Mouse (Mus musculus) intestine, embryonic 14.5 days (tissue): ENCODE data around the gene Dennd1b. TPM values are rescaled to one million over a fixed set of nuclear protein-coding genes. Genes with fewer than 3 reads are reported as not detected.

Experiments
- ATAC-seq: fragments of 200-750 bp; cut with Nextera tagmentation; replicated peaks from 2 replicates; pipeline ENCODE4 v1.8.0; 2017; ENCODE audit warnings: low read depth, moderate number of reproducible peaks, moderate TSS enrichment, moderate library complexity; ENCODE audit not compliant: low FRiP score, low TSS enrichment
- DNase-seq: peaks from one replicate; pipeline ENCODE4 v3.0.0-alpha.2; 2018; ENCODE audit warnings: low spot score
- H3K27ac ChIP-seq: fragments of 300-500 bp; sonication (generic); 2 replicates; pipeline ENCODE4 v1.5.1; 2014; ENCODE audit warnings: low read depth, mild to moderate bottlenecking, control low read depth
- H3K27me3 ChIP-seq: fragments of 300-500 bp; sonication (generic); replicated peaks from 2 replicates; pipeline ENCODE4 v1.6.1; 2014; ENCODE audit warnings: low read length, control low read depth; ENCODE audit not compliant: control insufficient read depth, insufficient read depth
- H3K36me3 ChIP-seq: fragments of 300-500 bp; sonication (generic); 2 replicates; pipeline ENCODE4 v1.6.1; 2014; ENCODE audit warnings: low read length, control low read depth; ENCODE audit not compliant: control insufficient read depth, insufficient read depth
- H3K4me1 ChIP-seq: fragments of 300-500 bp; sonication (generic); replicated peaks from 2 replicates; pipeline ENCODE4 v1.6.1; 2014; ENCODE audit warnings: low read length, control low read depth, mixed read lengths; ENCODE audit not compliant: control insufficient read depth, insufficient read depth
- H3K4me2 ChIP-seq: fragments of 300-500 bp; sonication (generic); 2 replicates; pipeline ENCODE4 v1.6.1; 2014; ENCODE audit warnings: low read length
- H3K4me3 ChIP-seq: fragments of 300-500 bp; sonication (generic); 2 replicates; pipeline ENCODE4 v1.5.1; 2014; ENCODE audit warnings: low read depth, low read length, control low read depth, mixed read lengths
- H3K9ac ChIP-seq: fragments of 300-500 bp; sonication (generic); 2 replicates; pipeline ENCODE4 v1.6.1; 2014; ENCODE audit warnings: mild to moderate bottlenecking, low read length
- H3K9me3 ChIP-seq: fragments of 300-500 bp; sonication (generic); 2 replicates; pipeline ENCODE4 v1.6.1; 2016; ENCODE audit warnings: low read length, control low read depth; ENCODE audit not compliant: control insufficient read depth
- WGBS: fragments of 180-500 bp; shearing (Covaris S2); extraction: QIAGEN DNeasy Blood & Tissue Kit; methylation state at CpG from one replicate; pipeline ENCODE4 v1.1.7; 2014; 5-methylcytosine and 5-hydroxymethylcytosine counted together
- polyA plus RNA-seq: library from polyadenylated mRNA; unstranded; fragments of >200 nt; fragmentation: Nextera tagmentation; extraction: Ambion mirVana; gene quantifications from 2 replicates; pipeline ENCODE4 v1.2.1, GENCODE M21; 2014

Dennd1b gene
- polyA plus RNA-seq, 1 experiment from 2014 or later, result 11.6 TPM

DNA sequence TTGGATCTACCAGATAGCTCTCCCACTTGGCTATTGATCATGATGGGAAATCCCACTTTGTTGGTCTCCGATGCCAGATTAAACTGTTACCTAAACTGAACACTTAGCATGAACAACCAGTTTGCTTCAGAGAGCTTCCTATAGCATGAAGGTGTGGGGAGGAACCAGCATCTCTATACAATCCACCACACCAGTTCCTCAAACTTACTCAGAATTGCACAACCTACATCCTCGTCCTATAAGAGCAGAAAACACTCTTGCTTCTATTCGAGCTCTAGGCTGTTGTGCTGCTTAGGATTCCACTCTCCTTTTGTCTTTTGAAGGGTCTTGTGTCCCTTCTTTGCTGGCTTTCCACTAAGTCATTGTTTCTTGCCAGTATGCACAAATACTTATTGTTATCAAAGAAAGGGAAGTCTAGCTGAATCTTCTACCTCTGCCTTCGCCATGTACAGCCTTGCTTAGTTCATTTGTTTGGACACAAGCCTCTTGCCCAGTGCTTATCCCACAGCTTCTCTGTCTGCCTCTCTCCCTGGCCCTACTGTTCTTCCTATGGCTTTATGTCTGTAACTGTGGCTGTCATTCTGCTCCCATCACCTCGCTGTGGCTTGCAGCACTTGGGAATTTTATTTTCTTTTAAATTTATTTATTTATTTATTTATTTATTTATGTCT is 52.0 kb downstream of the Dennd1b start:
- no peak overlapping the region for H3K4me2 ChIP-seq
- H3K36me3 ChIP-seq, result no peaks in the 10 kb centered on the region
- no peak overlapping the region for H3K27ac ChIP-seq
- no peaks in the 10 kb centered on the region for H3K4me1 ChIP-seq
- 84% methylated on average over 5 of the region's 5 CpGs for WGBS
- H3K27me3 ChIP-seq, result no peaks in the 10 kb centered on the region
- H3K9me3 ChIP-seq, result no peaks in the 10 kb centered on the region
- ATAC-seq, result no peak
- H3K9ac ChIP-seq, result no peak overlapping the region
- no peak for DNase-seq
- no peak overlapping the region for H3K4me3 ChIP-seq

- DNase-seq, result no peak
- ATAC-seq, result no peak
- H3K4me1 ChIP-seq, result no peaks in the 10 kb centered on the region
- no peak overlapping the region for H3K4me2 ChIP-seq
- no peaks in the 10 kb centered on the region for H3K27me3 ChIP-seq
- no peak overlapping the region for H3K27ac ChIP-seq
- WGBS, result 44% methylated on average over 7 of the region's 7 CpGs
- H3K36me3 ChIP-seq, result no peaks in the 10 kb centered on the region
- H3K9ac ChIP-seq, result no peak overlapping the region
- H3K4me3 ChIP-seq, result no peak overlapping the region
- no peaks in the 10 kb centered on the region for H3K9me3 ChIP-seq
These were observed 58.1 kb downstream of the Dennd1b start for GRCm38 (mm10) chr1:139021298-139021697.

GRCm38 (mm10) chr1:139025882-139026645 is 62.8 kb downstream of the Dennd1b start:
- Histone ChIP-seq H3K9me3 (no peaks in the 10 kb centered on the region), H3K27me3 (no peaks in the 10 kb centered on the region), H3K4me1 (no peaks in the 10 kb centered on the region), H3K9ac (no peak overlapping the region), H3K27ac (no peak overlapping the region), H3K36me3 (no peaks in the 10 kb centered on the region), H3K4me3 (no peak overlapping the region), H3K4me2 (no peak overlapping the region)
- 77% methylated on average over 8 of the region's 8 CpGs for WGBS
- no peak for DNase-seq
- ATAC-seq, result no peak

- no peaks in the 10 kb centered on the region for H3K9me3 ChIP-seq
- H3K4me2 ChIP-seq, result no peak overlapping the region
- no peak overlapping the region for H3K4me3 ChIP-seq
- no peaks in the 10 kb centered on the region for H3K27me3 ChIP-seq
- no peak overlapping the region for H3K27ac ChIP-seq
- no peak overlapping the region for H3K9ac ChIP-seq
- DNase-seq, result no peak
- no peak for ATAC-seq
- no peaks in the 10 kb centered on the region for H3K36me3 ChIP-seq
- no peaks in the 10 kb centered on the region for H3K4me1 ChIP-seq
These were observed 66.3 kb downstream of the Dennd1b start for GRCm38 (mm10) chr1:139029521-139029920.

DNA sequence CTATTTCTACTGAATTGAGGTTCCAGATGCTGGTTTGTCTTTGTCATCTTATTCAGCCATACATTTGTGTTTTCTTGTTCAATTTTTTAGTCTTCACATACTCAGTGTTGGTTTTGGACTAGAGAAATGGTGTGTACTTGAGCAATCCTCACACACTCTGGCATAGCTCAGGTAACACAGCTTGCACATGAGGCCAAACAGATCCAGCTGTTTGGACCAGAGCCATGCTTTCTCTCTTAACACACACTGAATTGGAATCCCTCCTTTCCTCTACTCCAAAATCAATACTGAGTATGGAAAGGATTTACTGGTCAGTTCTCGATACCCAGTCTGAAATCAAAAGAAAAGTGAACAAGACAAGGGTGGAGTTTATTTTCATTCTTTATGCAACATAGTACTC is 69.2 kb downstream of the Dennd1b start:
- Histone ChIP-seq H3K9me3 (no peaks in the 10 kb centered on the region), H3K27ac (no peak overlapping the region), H3K9ac (no peak overlapping the region), H3K36me3 (no peaks in the 10 kb centered on the region), H3K4me2 (no peak overlapping the region), H3K4me3 (no peak overlapping the region), H3K27me3 (no peaks in the 10 kb centered on the region), H3K4me1 (no peaks in the 10 kb centered on the region)
- WGBS, result 90% methylated on average over 1 of the region's 1 CpGs
- no peak for ATAC-seq
- DNase-seq, result no peak

DNA sequence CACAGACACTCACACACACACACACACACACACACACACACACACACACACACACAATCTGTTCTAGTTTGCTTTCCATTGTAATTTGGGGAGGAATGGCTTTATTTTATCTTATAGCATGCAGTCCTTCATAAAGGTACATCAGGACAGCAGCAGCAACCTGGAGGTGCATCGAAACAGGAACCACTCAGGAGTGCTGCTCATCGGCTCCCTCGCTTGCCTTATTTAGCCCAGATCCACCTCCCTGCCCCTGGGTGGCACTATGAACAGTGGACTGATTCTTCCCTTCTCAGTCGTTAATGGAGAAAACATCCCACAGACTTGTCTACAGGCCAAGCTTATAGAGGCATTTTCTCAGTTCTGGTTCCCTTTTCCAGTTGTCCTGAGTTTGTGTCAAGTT is 71.9 kb downstream of the Dennd1b start:
- DNase-seq (no peak), ATAC-seq (no peak)
- Histone ChIP-seq H3K9ac (no peak overlapping the region), H3K4me3 (no peak overlapping the region), H3K27me3 (no peaks in the 10 kb centered on the region), H3K9me3 (no peaks in the 10 kb centered on the region), H3K27ac (no peak overlapping the region), H3K4me2 (no peak overlapping the region), H3K4me1 (no peaks in the 10 kb centered on the region), H3K36me3 (no peaks in the 10 kb centered on the region)
- WGBS, result 68% methylated on average over 4 of the region's 4 CpGs

GRCm38 (mm10) chr1:139036302-139036701 is 73.1 kb downstream of the Dennd1b start:
- Histone ChIP-seq H3K27me3 (no peaks in the 10 kb centered on the region), H3K4me2 (no peak overlapping the region), H3K9ac (no peak overlapping the region), H3K4me3 (no peak overlapping the region), H3K9me3 (no peaks in the 10 kb centered on the region), H3K4me1 (no peaks in the 10 kb centered on the region), H3K36me3 (no peaks in the 10 kb centered on the region), H3K27ac (no peak overlapping the region)
- ATAC-seq, result no peak
- 84% methylated on average over 1 of the region's 1 CpGs for WGBS
- DNase-seq, result no peak

- Histone ChIP-seq H3K9me3 (no peaks in the 10 kb centered on the region), H3K27me3 (no peaks in the 10 kb centered on the region), H3K9ac (no peak overlapping the region), H3K4me3 (no peak overlapping the region), H3K4me1 (no peaks in the 10 kb centered on the region), H3K27ac (no peak overlapping the region), H3K36me3 (no peaks in the 10 kb centered on the region), H3K4me2 (no peak overlapping the region)
- 73% methylated on average over 7 of the region's 7 CpGs for WGBS
- ATAC-seq (no peak), DNase-seq (no peak)
These were observed 73.7 kb downstream of the Dennd1b start for GRCm38 (mm10) chr1:139036768-139037507.
